Mouse (Mus musculus): Measurements from ENCODE around the gene Zmynd8. TPM values are rescaled to one million over a fixed set of nuclear protein-coding genes. Genes with fewer than 3 reads are reported as not detected.

Gene Zmynd8
- total and polyA plus RNA-seq, 2 experiments from 2014 or later: 56.8 to 73.4 TPM

DNA sequence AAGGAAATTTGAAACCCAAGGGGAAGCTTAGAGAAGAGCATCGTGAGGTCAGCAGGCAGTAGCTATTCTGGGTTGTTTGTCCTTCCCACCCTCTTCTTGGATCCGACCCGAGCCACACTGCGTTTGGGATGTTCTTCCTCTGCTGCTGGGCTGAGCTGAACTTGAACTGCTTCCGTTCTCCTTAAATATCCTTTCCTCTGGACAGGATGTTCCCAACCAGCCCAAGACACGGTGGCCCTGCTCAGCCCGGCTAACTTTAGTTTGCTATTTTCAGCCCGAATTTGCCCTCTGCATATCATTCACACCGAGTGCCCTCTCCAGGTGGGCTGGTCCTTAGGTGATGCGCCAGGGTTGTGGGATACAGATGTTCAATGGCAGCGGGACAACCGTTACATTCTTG, 37.3 kb upstream of the Zmynd8 start:
- Histone ChIP-seq H3K4me3 (ENCODE audit: low read depth, low read length) (no peak overlapping the region), H3K4me1 (ENCODE audit: insufficient read depth, low read length) (no peaks in the 10 kb centered on the region), H3K9me3 (ENCODE audit: low read length) (no peaks in the 10 kb centered on the region), H3K27me3 (ENCODE audit: insufficient read depth, low read length) (no peaks in the 10 kb centered on the region), H3K4me2 (ENCODE audit: low read depth, low read length, poor library complexity, severe bottlenecking) (no peak overlapping the region), H3K9ac (replicated peaks; ENCODE audit: low read length, poor library complexity, severe bottlenecking) (no peak overlapping the region), H3K36me3 (ENCODE audit: insufficient read depth, low read length) (no peaks in the 10 kb centered on the region), H3K27ac (ENCODE audit: low read depth, low read length) (no peak overlapping the region)
- ATAC-seq (ENCODE audit: low FRiP score): no peak
- WGBS: 70% methylated on average over 12 of the region's 12 CpGs
- TF ChIP-seq CTCF (IDR thresholded peaks at IDR 0.05): no peak
- DNase-seq (ENCODE audit: low spot score): no peak

DNA sequence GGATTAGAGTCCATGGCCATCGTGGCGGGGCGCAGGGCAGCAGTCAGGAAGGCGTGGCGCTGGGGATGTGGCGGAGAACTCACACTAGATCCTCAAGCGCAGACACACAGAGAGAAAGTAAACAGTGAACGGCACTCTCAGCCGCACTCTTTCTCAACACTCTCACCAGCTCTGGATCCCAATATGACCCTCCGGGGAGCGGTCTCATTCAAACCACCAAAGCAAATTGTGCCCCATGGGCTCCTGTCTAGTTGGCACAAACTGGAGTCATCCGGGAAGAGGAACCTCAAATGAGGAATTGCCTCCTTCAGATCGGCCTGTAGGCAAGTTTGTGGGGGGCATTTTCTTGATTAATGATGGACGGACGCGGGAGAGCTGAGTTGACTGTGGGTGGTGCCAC, 28.9 kb upstream of the Zmynd8 start:
- no peak for ATAC-seq (ENCODE audit: low FRiP score)
- H3K4me3 ChIP-seq (ENCODE audit: low read depth, low read length): no peak overlapping the region
- H3K4me2 ChIP-seq (ENCODE audit: low read depth, low read length, poor library complexity, severe bottlenecking): no peak overlapping the region
- no peak overlapping the region for H3K9ac ChIP-seq (replicated peaks; ENCODE audit: low read length, poor library complexity, severe bottlenecking)
- H3K27me3 ChIP-seq (ENCODE audit: insufficient read depth, low read length): no peaks in the 10 kb centered on the region
- 92% methylated on average over 16 of the region's 16 CpGs for WGBS
- H3K36me3 ChIP-seq (ENCODE audit: insufficient read depth, low read length): no peaks in the 10 kb centered on the region
- H3K27ac ChIP-seq (ENCODE audit: low read depth, low read length): no peak overlapping the region
- no peaks in the 10 kb centered on the region for H3K4me1 ChIP-seq (ENCODE audit: insufficient read depth, low read length)
- TF ChIP-seq CTCF (IDR thresholded peaks at IDR 0.05): no peak
- H3K9me3 ChIP-seq (ENCODE audit: low read length): no peaks in the 10 kb centered on the region
- no peak for DNase-seq (ENCODE audit: low spot score)

GRCm38 (mm10) chr2:165926191-165926590, 27.4 kb upstream of the Zmynd8 start:
- no peaks in the 10 kb centered on the region for H3K27me3 ChIP-seq (ENCODE audit: insufficient read depth, low read length)
- ATAC-seq (ENCODE audit: low FRiP score) (no peak), DNase-seq (ENCODE audit: low spot score) (no peak)
- no peak overlapping the region for H3K4me2 ChIP-seq (ENCODE audit: low read depth, low read length, poor library complexity, severe bottlenecking)
- WGBS: 95% methylated on average over 5 of the region's 5 CpGs
- H3K27ac ChIP-seq (ENCODE audit: low read depth, low read length): no peak overlapping the region
- TF ChIP-seq CTCF (IDR thresholded peaks at IDR 0.05): no peak
- H3K9me3 ChIP-seq (ENCODE audit: low read length): no peaks in the 10 kb centered on the region
- no peaks in the 10 kb centered on the region for H3K4me1 ChIP-seq (ENCODE audit: insufficient read depth, low read length)
- H3K4me3 ChIP-seq (ENCODE audit: low read depth, low read length): no peak overlapping the region
- no peak overlapping the region for H3K9ac ChIP-seq (replicated peaks; ENCODE audit: low read length, poor library complexity, severe bottlenecking)
- no peaks in the 10 kb centered on the region for H3K36me3 ChIP-seq (ENCODE audit: insufficient read depth, low read length)

DNA sequence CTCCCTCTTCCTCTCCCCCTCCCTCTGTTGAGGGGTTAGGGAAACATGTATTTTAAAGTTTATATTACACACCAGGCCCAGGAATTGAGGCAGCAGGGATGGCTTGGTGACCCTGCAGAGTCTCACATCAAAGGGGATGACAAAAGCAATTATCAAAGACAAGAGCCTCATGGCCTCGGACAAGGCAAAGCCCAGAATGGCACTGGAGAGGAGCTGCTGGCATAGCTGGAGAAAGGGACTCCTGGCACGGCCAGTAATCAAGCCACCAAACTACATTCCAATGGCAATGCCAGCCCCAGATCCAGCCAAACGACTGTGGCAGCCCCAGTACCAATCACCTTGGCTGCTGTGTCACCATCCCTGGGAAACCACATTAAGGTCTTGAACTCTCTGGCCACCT, 26.3 kb upstream of the Zmynd8 start:
- no peak for DNase-seq (ENCODE audit: low spot score)
- no peak overlapping the region for H3K4me3 ChIP-seq (ENCODE audit: low read depth, low read length)
- TF ChIP-seq CTCF (IDR thresholded peaks at IDR 0.05): no peak
- no peak for ATAC-seq (ENCODE audit: low FRiP score)
- 41% methylated on average over 3 of the region's 3 CpGs for WGBS
- H3K4me1 ChIP-seq (ENCODE audit: insufficient read depth, low read length): no peaks in the 10 kb centered on the region
- no peak overlapping the region for H3K4me2 ChIP-seq (ENCODE audit: low read depth, low read length, poor library complexity, severe bottlenecking)
- H3K9me3 ChIP-seq (ENCODE audit: low read length): no peaks in the 10 kb centered on the region
- H3K9ac ChIP-seq (replicated peaks; ENCODE audit: low read length, poor library complexity, severe bottlenecking): no peak overlapping the region
- H3K27ac ChIP-seq (ENCODE audit: low read depth, low read length): no peak overlapping the region
- H3K27me3 ChIP-seq (ENCODE audit: insufficient read depth, low read length): no peaks in the 10 kb centered on the region
- H3K36me3 ChIP-seq (ENCODE audit: insufficient read depth, low read length): no peaks in the 10 kb centered on the region

DNA sequence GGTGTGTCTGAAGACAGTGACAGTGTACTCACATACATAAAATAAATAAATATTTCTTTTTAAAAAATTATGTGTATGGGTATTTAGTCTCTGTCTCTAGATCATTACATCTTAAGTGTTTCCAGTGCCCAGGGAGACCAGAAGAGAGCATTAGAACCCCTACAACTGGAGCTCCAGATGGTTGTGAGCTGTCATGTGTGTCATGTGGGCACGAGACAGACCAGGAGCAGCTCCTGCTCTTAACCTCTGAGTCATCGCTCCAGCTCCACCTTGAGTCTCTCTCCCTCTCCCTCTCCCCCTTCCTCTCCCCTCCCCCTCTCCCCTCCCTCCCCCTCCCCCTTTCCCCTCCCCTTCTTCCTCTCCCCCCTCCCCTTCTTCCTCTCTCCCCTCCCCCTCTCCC, 25.9 kb upstream of the Zmynd8 start:
- Histone ChIP-seq H3K9me3 (ENCODE audit: low read length) (no peaks in the 10 kb centered on the region), H3K4me3 (ENCODE audit: low read depth, low read length) (no peak overlapping the region), H3K4me2 (ENCODE audit: low read depth, low read length, poor library complexity, severe bottlenecking) (no peak overlapping the region), H3K4me1 (ENCODE audit: insufficient read depth, low read length) (no peaks in the 10 kb centered on the region), H3K27me3 (ENCODE audit: insufficient read depth, low read length) (no peaks in the 10 kb centered on the region), H3K27ac (ENCODE audit: low read depth, low read length) (no peak overlapping the region), H3K36me3 (ENCODE audit: insufficient read depth, low read length) (no peaks in the 10 kb centered on the region), H3K9ac (replicated peaks; ENCODE audit: low read length, poor library complexity, severe bottlenecking) (no peak overlapping the region)
- TF ChIP-seq CTCF (IDR thresholded peaks at IDR 0.05): no peak
- WGBS: 69% methylated on average over 2 of the region's 2 CpGs
- ATAC-seq (ENCODE audit: low FRiP score) (no peak), DNase-seq (ENCODE audit: low spot score) (no peak)

DNA sequence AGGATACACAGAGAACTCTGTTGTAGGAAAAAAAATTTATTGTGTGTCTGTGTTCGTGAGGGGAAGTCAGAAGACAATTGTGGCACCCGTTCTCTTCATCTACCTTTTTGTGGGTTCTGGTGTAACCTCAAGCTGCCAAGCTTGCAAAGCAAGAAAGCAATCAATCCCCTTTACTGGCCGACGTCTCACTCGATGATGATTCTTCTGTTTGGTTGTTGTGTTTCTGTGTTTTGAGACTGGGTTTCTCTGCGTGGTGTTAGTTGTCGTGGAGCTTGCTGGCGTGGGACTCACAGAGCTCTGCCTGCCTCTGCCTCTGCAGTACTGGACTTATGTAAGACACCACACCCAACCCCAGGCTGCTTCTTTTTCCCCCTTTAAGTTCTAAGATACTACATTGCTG, 24.9 kb upstream of the Zmynd8 start:
- Histone ChIP-seq H3K36me3 (ENCODE audit: insufficient read depth, low read length) (no peaks in the 10 kb centered on the region), H3K9ac (replicated peaks; ENCODE audit: low read length, poor library complexity, severe bottlenecking) (no peak overlapping the region), H3K4me1 (ENCODE audit: insufficient read depth, low read length) (no peaks in the 10 kb centered on the region), H3K27ac (ENCODE audit: low read depth, low read length) (no peak overlapping the region), H3K27me3 (ENCODE audit: insufficient read depth, low read length) (no peaks in the 10 kb centered on the region), H3K4me2 (ENCODE audit: low read depth, low read length, poor library complexity, severe bottlenecking) (no peak overlapping the region), H3K4me3 (ENCODE audit: low read depth, low read length) (no peak overlapping the region), H3K9me3 (ENCODE audit: low read length) (no peaks in the 10 kb centered on the region)
- DNase-seq (ENCODE audit: low spot score) (no peak), ATAC-seq (ENCODE audit: low FRiP score) (no peak)
- TF ChIP-seq CTCF (IDR thresholded peaks at IDR 0.05): no peak
- WGBS: 89% methylated on average over 8 of the region's 8 CpGs
